Mouse (Mus musculus) layer of hippocampus, adult 9-11 months (tissue): ENCODE measurements around the gene Kcnip1.

ENCODE experiments used
- DNase-seq: peaks from one replicate; pipeline ENCODE4 v3.0.0; 2022

Kcnip1 gene

GRCm38 (mm10) chr11:33821331-33821730 is 171.6 kb downstream of the Kcnip1 start:
- no peak for DNase-seq

- DNase-seq: no peak
Measured at GRCm38 (mm10) chr11:33820876-33821275, 172.1 kb downstream of the Kcnip1 start.

- DNase-seq: no peak
Measured at GRCm38 (mm10) chr11:33818861-33819503, 174.0 kb downstream of the Kcnip1 start.

- no peak for DNase-seq
Measured at GRCm38 (mm10) chr11:33816020-33816419, 176.9 kb downstream of the Kcnip1 start.

GRCm38 (mm10) chr11:33810105-33810504 is 182.8 kb downstream of the Kcnip1 start:
- no peak for DNase-seq

GRCm38 (mm10) chr11:33803093-33803492 is 189.9 kb downstream of the Kcnip1 start:
- DNase-seq: no peak

GRCm38 (mm10) chr11:33800436-33801088 is 192.4 kb downstream of the Kcnip1 start:
- DNase-seq: peak; percentile 79

- DNase-seq: peak; percentile 5
Measured at GRCm38 (mm10) chr11:33799933-33800332, 193.0 kb downstream of the Kcnip1 start.

- DNase-seq: no peak
Measured at GRCm38 (mm10) chr11:33798094-33798648, 194.8 kb downstream of the Kcnip1 start.

- DNase-seq: no peak
Measured at GRCm38 (mm10) chr11:33787362-33787761, 205.6 kb downstream of the Kcnip1 start.

- peak; percentile 19 for DNase-seq
Measured at GRCm38 (mm10) chr11:33786572-33786971, 206.4 kb downstream of the Kcnip1 start.

- no peak for DNase-seq
Measured at GRCm38 (mm10) chr11:33781561-33781971, 211.4 kb downstream of the Kcnip1 start.

GRCm38 (mm10) chr11:33780263-33780662 is 212.7 kb downstream of the Kcnip1 start:
- no peak for DNase-seq

GRCm38 (mm10) chr11:33772615-33773141 is 220.3 kb downstream of the Kcnip1 start:
- DNase-seq: peak; percentile 72

GRCm38 (mm10) chr11:33772043-33772442 is 220.9 kb downstream of the Kcnip1 start:
- no peak for DNase-seq

- DNase-seq: no peak
Measured at GRCm38 (mm10) chr11:33766976-33767938, 225.7 kb downstream of the Kcnip1 start.

GRCm38 (mm10) chr11:33761201-33761755 is 231.7 kb downstream of the Kcnip1 start:
- no peak for DNase-seq

GRCm38 (mm10) chr11:33756624-33757023 is 236.3 kb downstream of the Kcnip1 start:
- DNase-seq: peak; percentile 60

- DNase-seq: no peak
Measured at GRCm38 (mm10) chr11:33752431-33752873, 240.5 kb downstream of the Kcnip1 start.

GRCm38 (mm10) chr11:33751503-33751902 is 241.4 kb downstream of the Kcnip1 start:
- no peak for DNase-seq

GRCm38 (mm10) chr11:33749979-33750378 is 243.0 kb downstream of the Kcnip1 start:
- no peak for DNase-seq

- DNase-seq: no peak
Measured at GRCm38 (mm10) chr11:33749408-33749807, 243.5 kb downstream of the Kcnip1 start.
